Mouse (Mus musculus) splenic B cell, adult 2 months (primary cell): Measurements from ENCODE around the gene Anapc10.
"Not testable (repeated sequence)": the region's sequence is repeated elsewhere in the genome, so short reads cannot be mapped to it uniquely, and the experiment has no call there.

ENCODE experiments used
- DNase-seq: peaks from one replicate; pipeline ENCODE4 v3.0.0-alpha.2; 2011; ENCODE audit warnings: low read depth, low spot score
- H3K27me3 ChIP-seq: 2 replicates; pipeline ENCODE4 v1.6.1; 2012; ENCODE audit warnings: mild to moderate bottlenecking, low read length, moderate library complexity, mixed read lengths; ENCODE audit not compliant: control insufficient read depth, poor library complexity, insufficient read depth, severe bottlenecking
- H3K36me3 ChIP-seq: 2 replicates; pipeline ENCODE4 v1.6.1; 2012; ENCODE audit warnings: mild to moderate bottlenecking, low read length, moderate library complexity, mixed read lengths; ENCODE audit not compliant: control insufficient read depth, poor library complexity, insufficient read depth, severe bottlenecking

Gene Anapc10

GRCm38 (mm10) chr8:79748171-79748570, 36.6 kb downstream of the Anapc10 start:
- no peaks in the 10 kb centered on the region for H3K27me3 ChIP-seq
- DNase-seq: no peak
- 0 out of 2 replicates have a peak, but pooled peaks cover 3% of the 10 kb centered on the region for H3K36me3 ChIP-seq

GRCm38 (mm10) chr8:79748591-79748990, 37.0 kb downstream of the Anapc10 start:
- no peaks in the 10 kb centered on the region for H3K27me3 ChIP-seq
- H3K36me3 ChIP-seq: 0 out of 2 replicates have a peak, but pooled peaks cover 3% of the 10 kb centered on the region
- no peak for DNase-seq

- Histone ChIP-seq H3K27me3 (no peaks in the 10 kb centered on the region), H3K36me3 (0 out of 2 replicates have a peak, but pooled peaks cover 3% of the 10 kb centered on the region)
- no peak for DNase-seq
These were observed 38.7 kb downstream of the Anapc10 start for GRCm38 (mm10) chr8:79750305-79750704.

- not testable (repeated sequence) for H3K27me3 ChIP-seq, H3K36me3 ChIP-seq, DNase-seq
These were observed 83.3 kb downstream of the Anapc10 start for GRCm38 (mm10) chr8:79794873-79795272.

- H3K36me3 ChIP-seq: no peaks in the 10 kb centered on the region
- no peak for DNase-seq
These were observed 85.1 kb downstream of the Anapc10 start for GRCm38 (mm10) chr8:79796690-79797089.

GRCm38 (mm10) chr8:79804499-79804898, 92.9 kb downstream of the Anapc10 start:
- Histone ChIP-seq H3K36me3 (no peaks in the 10 kb centered on the region), H3K27me3 (no peaks in the 10 kb centered on the region)
- no peak for DNase-seq

More at GRCm38 (mm10) chr8:79796690-79797089, 85.1 kb downstream of the Anapc10 start:
- no peaks in the 10 kb centered on the region for H3K27me3 ChIP-seq

- Histone ChIP-seq H3K27me3 (no peaks in the 10 kb centered on the region), H3K36me3 (no peaks in the 10 kb centered on the region)
- no peak for DNase-seq
These were observed 95.4 kb downstream of the Anapc10 start for GRCm38 (mm10) chr8:79806971-79807370.

- H3K27me3 ChIP-seq: no peaks in the 10 kb centered on the region
- DNase-seq: no peak
- H3K36me3 ChIP-seq: no peaks in the 10 kb centered on the region
These were observed 114.9 kb downstream of the Anapc10 start for GRCm38 (mm10) chr8:79826534-79826933.
